Mouse (Mus musculus): ENCODE data around the gene Notch2. TPM values are rescaled to one million over a fixed set of nuclear protein-coding genes. Genes with fewer than 3 reads are reported as not detected.

Notch2 gene
- total and polyA plus RNA-seq, 3 experiments: 3.3 to 11.3 (median 11.1) TPM

- dilution Hi-C loops (cut with MboI; ENCODE audit: extremely low pct_ligation_motif_present, extremely low pct_unique_long_range_greater_than_20kb, low sequenced_read_pairs) (no loop called here), in situ Hi-C loops (cut with MboI; ENCODE audit: low pct_ligation_motif_present, low pct_unique_long_range_greater_than_20kb, low sequenced_read_pairs) (no loop called here)
- Histone ChIP-seq H3K27me3 (replicated peaks) (peaks cover 1% of the 10 kb centered on the region), H3K27ac (ENCODE audit: insufficient read depth, low read depth) (no peak overlapping the region), H3K9me3 (replicated peaks; ENCODE audit: low read length) (no peaks in the 10 kb centered on the region), H3K79me2 (replicated peaks; ENCODE audit: control insufficient read depth, extremely low read depth, insufficient read depth, poor library complexity, severe bottlenecking) (no peaks in the 10 kb centered on the region), H3K4me3 (replicated peaks in 1 of 3; ENCODE audit: low read depth in 2 of 3, low read length in 2 of 3, poor library complexity in 1 of 3) (no peak overlapping the region), H3K4me2 (ENCODE audit: insufficient read depth, low read depth, poor library complexity, severe bottlenecking) (no peak overlapping the region; the same call in 1 of the 2 replicates), H3K4me1 (ENCODE audit: control insufficient read depth in 1 of 2, insufficient read depth in 2 of 2) (peaks cover 4 to 25% of the 10 kb centered on the region in 2 experiments; a peak in 2 of 4 replicates), H3K9ac (ENCODE audit: insufficient read depth, low read depth) (no peak overlapping the region), H3K36me3 (replicated peaks in 1 of 2; ENCODE audit: control insufficient read depth in 1 of 2, insufficient read depth in 1 of 2, low read length in 1 of 2) (no peaks in the 10 kb centered on the region)
- no peak for DNase-seq (ENCODE audit: extremely low read depth)
- no peak for TF ChIP-seq JUN (IDR thresholded peaks at IDR 0.05; ENCODE audit: insufficient read depth, low read depth, low read length)
- no peak for TF ChIP-seq SMC3 (IDR thresholded peaks at IDR 0.05; ENCODE audit: low read depth, low read length)
- no peak for TF ChIP-seq E2F4 (IDR thresholded peaks at IDR 0.05; ENCODE audit: insufficient replicate concordance, low read depth, low read length)
- TF ChIP-seq TCF12 (IDR thresholded peaks at IDR 0.05; ENCODE audit: low read depth, low read length): no peak
- TF ChIP-seq TBP (conservative IDR thresholded peaks at IDR 0.05; ENCODE audit: low read depth, low read length): no peak
- TF ChIP-seq SIN3A (IDR thresholded peaks at IDR 0.05; ENCODE audit: low read length): no peak
- TF ChIP-seq CHD2 (IDR thresholded peaks at IDR 0.05; ENCODE audit: low read length): no peak
- no peak for TF ChIP-seq POLR2A (IDR thresholded peaks at IDR 0.05; ENCODE audit: low read depth, low read length)
- no peak for TF ChIP-seq USF1 (IDR thresholded peaks at IDR 0.05; ENCODE audit: low read depth, low read length)
- TF ChIP-seq KAT2A (IDR thresholded peaks at IDR 0.05; ENCODE audit: insufficient replicate concordance, low read length): no peak
- TF ChIP-seq CHD1 (IDR thresholded peaks at IDR 0.05; ENCODE audit: low read depth, low read length): no peak
These were observed 6.4 kb upstream of the Notch2 start for GRCm38 (mm10) chr3:98006973-98007372.

- Histone ChIP-seq H3K4me2 (ENCODE audit: insufficient read depth, low read depth, poor library complexity, severe bottlenecking) (no peak overlapping the region), H3K9ac (ENCODE audit: insufficient read depth, low read depth) (no peak overlapping the region), H3K27me3 (replicated peaks) (peaks cover 1% of the 10 kb centered on the region), H3K79me2 (replicated peaks; ENCODE audit: control insufficient read depth, extremely low read depth, insufficient read depth, poor library complexity, severe bottlenecking) (no peaks in the 10 kb centered on the region), H3K4me3 (replicated peaks in 1 of 3; ENCODE audit: low read depth in 2 of 3, low read length in 2 of 3, poor library complexity in 1 of 3) (no peak overlapping the region), H3K36me3 (replicated peaks in 1 of 2; ENCODE audit: control insufficient read depth in 1 of 2, insufficient read depth in 1 of 2, low read length in 1 of 2) (no peaks in the 10 kb centered on the region), H3K9me3 (replicated peaks; ENCODE audit: low read length) (no peaks in the 10 kb centered on the region), H3K4me1 (ENCODE audit: control insufficient read depth in 1 of 2, insufficient read depth in 2 of 2) (peaks cover 4 to 30% of the 10 kb centered on the region in 2 experiments; a peak in 2 of 4 replicates), H3K27ac (ENCODE audit: insufficient read depth, low read depth) (no peak overlapping the region)
- TF ChIP-seq CHD2 (IDR thresholded peaks at IDR 0.05; ENCODE audit: low read length) (no peak), RAD21 (IDR thresholded peaks at IDR 0.05; ENCODE audit: low read depth, low read length) (no peak), MYC (IDR thresholded peaks at IDR 0.05; ENCODE audit: low read depth, low read length) (no peak)
- in situ Hi-C loops (cut with MboI; ENCODE audit: low pct_ligation_motif_present, low pct_unique_long_range_greater_than_20kb, low sequenced_read_pairs) (no loop called here), dilution Hi-C loops (cut with MboI; ENCODE audit: extremely low pct_ligation_motif_present, extremely low pct_unique_long_range_greater_than_20kb, low sequenced_read_pairs) (no loop called here)
- no peak for DNase-seq (ENCODE audit: extremely low read depth)
These were observed 5.2 kb upstream of the Notch2 start for GRCm38 (mm10) chr3:98008143-98008542.

- Histone ChIP-seq H3K27me3 (replicated peaks) (peaks cover 1% of the 10 kb centered on the region), H3K4me3 (replicated peaks in 1 of 3; ENCODE audit: low read depth in 2 of 3, low read length in 2 of 3, poor library complexity in 1 of 3) (no peak overlapping the region), H3K27ac (ENCODE audit: insufficient read depth, low read depth) (no peak overlapping the region), H3K4me2 (ENCODE audit: insufficient read depth, low read depth, poor library complexity, severe bottlenecking) (no peak overlapping the region), H3K9me3 (replicated peaks; ENCODE audit: low read length) (no peaks in the 10 kb centered on the region), H3K79me2 (replicated peaks; ENCODE audit: control insufficient read depth, extremely low read depth, insufficient read depth, poor library complexity, severe bottlenecking) (no peaks in the 10 kb centered on the region), H3K4me1 (ENCODE audit: control insufficient read depth in 1 of 2, insufficient read depth in 2 of 2) (peaks cover 4 to 25% of the 10 kb centered on the region in 2 experiments; a peak in 2 of 4 replicates), H3K36me3 (replicated peaks in 1 of 2; ENCODE audit: control insufficient read depth in 1 of 2, insufficient read depth in 1 of 2, low read length in 1 of 2) (no peaks in the 10 kb centered on the region), H3K9ac (ENCODE audit: insufficient read depth, low read depth) (no peak overlapping the region)
- in situ Hi-C loops (cut with MboI; ENCODE audit: low pct_ligation_motif_present, low pct_unique_long_range_greater_than_20kb, low sequenced_read_pairs): no loop called here
- DNase-seq (ENCODE audit: extremely low read depth): no peak
- TF ChIP-seq SMC3 (IDR thresholded peaks at IDR 0.05; ENCODE audit: low read depth, low read length) (no peak), MAFK (IDR thresholded peaks at IDR 0.05; ENCODE audit: insufficient replicate concordance, low read length) (no peak), RCOR1 (conservative IDR thresholded peaks at IDR 0.05; ENCODE audit: low read depth, low read length) (no peak), RAD21 (IDR thresholded peaks at IDR 0.05; ENCODE audit: low read depth, low read length) (no peak), BHLHE40 (IDR thresholded peaks at IDR 0.05; ENCODE audit: low read depth, low read length) (no peak), NRF1 (IDR thresholded peaks at IDR 0.05; ENCODE audit: low read depth, low read length) (no peak), ELF1 (IDR thresholded peaks at IDR 0.05; ENCODE audit: low read depth, low read length) (no peak), MEF2A (IDR thresholded peaks at IDR 0.05; ENCODE audit: borderline replicate concordance, low read depth, low read length) (no peak), POLR2A (IDR thresholded peaks at IDR 0.05; ENCODE audit: low read depth, low read length) (no peak), MAZ (IDR thresholded peaks at IDR 0.05; ENCODE audit: low read depth, low read length) (no peak), UBTF (IDR thresholded peaks at IDR 0.05; ENCODE audit: low read depth, low read length) (no peak), MAX (IDR thresholded peaks at IDR 0.05; ENCODE audit: low read length) (no peak), ZC3H11A (IDR thresholded peaks at IDR 0.05; ENCODE audit: low read depth, low read length) (no peak), KAT2A (IDR thresholded peaks at IDR 0.05; ENCODE audit: insufficient replicate concordance, low read length) (no peak)
- dilution Hi-C loops (cut with MboI; ENCODE audit: extremely low pct_ligation_motif_present, extremely low pct_unique_long_range_greater_than_20kb, low sequenced_read_pairs): no loop called here
These were observed 4.0 kb upstream of the Notch2 start for GRCm38 (mm10) chr3:98009190-98009840.

Data from CH12.LX (cell line).